Mouse (Mus musculus) limb, embryonic 11.5 days (tissue): Measurements from ENCODE around the gene Eva1b. TPM values are rescaled to one million over a fixed set of nuclear protein-coding genes. Genes with fewer than 3 reads are reported as not detected.
A peak's percentile ranks its signal among the peaks of the same experiment; 100 is the strongest.

Experiments
- ATAC-seq: fragments of 200-750 bp; cut with Nextera tagmentation; 2 replicates; pipeline ENCODE4 v1.8.0; 2017; ENCODE audit warnings: low read depth; ENCODE audit not compliant: insufficient number of reproducible peaks, low FRiP score, low TSS enrichment
- DNase-seq: peaks from one replicate; pipeline ENCODE4 v3.0.0-alpha.2; 2015; ENCODE audit warnings: low spot score
- H3K27ac ChIP-seq: fragments of 300-500 bp; sonication (generic); replicated peaks from 2 replicates; pipeline ENCODE4 v1.5.1; 2014; ENCODE audit warnings: low read depth, mild to moderate bottlenecking, low read length
- H3K27me3 ChIP-seq: fragments of 300-500 bp; sonication (generic); 2 replicates; pipeline ENCODE4 v1.6.1; 2014; ENCODE audit warnings: mild to moderate bottlenecking, low read length, mixed read lengths; ENCODE audit not compliant: control insufficient read depth, insufficient read depth
- H3K36me3 ChIP-seq: fragments of 300-500 bp; sonication (generic); 2 replicates; pipeline ENCODE4 v1.6.1; 2014; ENCODE audit warnings: mild to moderate bottlenecking, low read length, moderate library complexity, mixed read lengths; ENCODE audit not compliant: control insufficient read depth, insufficient read depth
- H3K4me1 ChIP-seq: fragments of 300-500 bp; sonication (generic); 2 replicates; pipeline ENCODE4 v1.6.1; 2014; ENCODE audit warnings: low read length, mixed read lengths; ENCODE audit not compliant: control insufficient read depth, insufficient read depth
- H3K4me2 ChIP-seq: fragments of 300-500 bp; sonication (generic); 2 replicates; pipeline ENCODE4 v1.6.1; 2014; ENCODE audit warnings: low read depth, mild to moderate bottlenecking, moderate library complexity; ENCODE audit not compliant: severe bottlenecking
- H3K4me3 ChIP-seq: fragments of 300-500 bp; sonication (generic); 2 replicates; pipeline ENCODE4 v1.5.1; 2014; ENCODE audit warnings: low read depth, low read length
- H3K9ac ChIP-seq: fragments of 300-500 bp; sonication (generic); 2 replicates; pipeline ENCODE4 v1.6.1; 2014; ENCODE audit warnings: mild to moderate bottlenecking, low read length
- H3K9me3 ChIP-seq: fragments of 300-500 bp; sonication (generic); 2 replicates; pipeline ENCODE4 v1.6.1; 2016; ENCODE audit warnings: low read length; ENCODE audit not compliant: control insufficient read depth
- WGBS: fragments of 180-500 bp; shearing (Covaris S2); extraction: QIAGEN DNeasy Blood & Tissue Kit; methylation state at CpG from one replicate; pipeline ENCODE4 v1.1.7; 2014; 5-methylcytosine and 5-hydroxymethylcytosine counted together
- polyA plus RNA-seq: library from polyadenylated mRNA; unstranded; fragments of >200 nt; fragmentation: Nextera tagmentation; extraction: Ambion mirVana; gene quantifications from 2 replicates; pipeline ENCODE4 v1.2.1, GENCODE M21; 2014

Gene Eva1b
- polyA plus RNA-seq, 1 experiment from 2014 or later, result 70.3 TPM

DNA sequence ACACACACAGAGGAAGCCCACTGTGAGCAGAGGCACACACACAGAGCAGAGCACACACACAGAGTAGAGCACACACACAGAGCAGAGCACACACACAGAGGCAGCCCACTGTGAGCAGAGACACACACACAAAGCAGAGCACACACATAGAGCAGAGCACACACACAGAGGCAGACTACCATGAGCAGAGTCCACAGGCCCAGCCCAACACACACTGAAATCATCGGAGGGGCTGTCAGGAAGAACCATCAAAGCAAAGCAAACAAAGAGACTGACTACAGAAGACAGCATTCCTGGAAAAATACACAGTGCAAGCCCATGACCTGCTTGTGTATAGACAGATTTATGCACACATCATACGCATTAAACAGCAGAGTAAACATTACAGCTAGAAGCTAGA lies 8.3 kb downstream of the Eva1b start:
- DNase-seq, result no peak
- peaks cover 22% of the 10 kb centered on the region for H3K4me1 ChIP-seq
- H3K36me3 ChIP-seq, result no peaks in the 10 kb centered on the region
- H3K27me3 ChIP-seq, result no peaks in the 10 kb centered on the region
- peak overlapping the region; percentile 48 for H3K27ac ChIP-seq
- ATAC-seq, result no peak
- peak overlapping the region; percentile 32; the same call in 1 of the 2 replicates for H3K9ac ChIP-seq
- H3K4me2 ChIP-seq, result no peak overlapping the region
- WGBS, result 77% methylated on average over 2 of the region's 2 CpGs
- no peak overlapping the region for H3K4me3 ChIP-seq
- no peaks in the 10 kb centered on the region for H3K9me3 ChIP-seq

DNA sequence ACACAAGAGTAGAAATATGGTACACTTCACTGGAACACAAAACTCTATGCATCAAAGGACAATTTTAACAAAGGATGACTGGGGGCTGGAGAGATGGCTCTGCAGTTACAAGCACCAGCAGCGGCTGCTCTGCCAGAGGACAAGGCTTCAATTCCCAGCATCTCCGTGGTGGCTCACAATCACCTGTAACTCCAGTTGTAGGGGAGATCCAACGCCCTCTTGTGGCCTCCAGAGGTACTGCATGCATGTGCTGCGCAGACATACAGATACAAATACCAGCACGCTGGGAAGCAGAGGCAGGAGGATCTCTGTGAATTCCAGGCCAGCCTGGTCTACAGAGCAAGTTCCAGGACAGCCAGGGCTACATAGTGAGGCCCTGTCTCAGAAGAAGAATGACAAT lies 9.1 kb downstream of the Eva1b start:
- no peaks in the 10 kb centered on the region for H3K27me3 ChIP-seq
- H3K9me3 ChIP-seq, result no peaks in the 10 kb centered on the region
- no peak for ATAC-seq
- no peak overlapping the region for H3K4me3 ChIP-seq
- peaks cover 15% of the 10 kb centered on the region for H3K4me1 ChIP-seq
- H3K4me2 ChIP-seq, result no peak overlapping the region
- peak; percentile 53 for DNase-seq
- no peak overlapping the region for H3K9ac ChIP-seq
- no peaks in the 10 kb centered on the region for H3K36me3 ChIP-seq
- 55% methylated on average over 5 of the region's 5 CpGs for WGBS
- no peak overlapping the region for H3K27ac ChIP-seq

DNA sequence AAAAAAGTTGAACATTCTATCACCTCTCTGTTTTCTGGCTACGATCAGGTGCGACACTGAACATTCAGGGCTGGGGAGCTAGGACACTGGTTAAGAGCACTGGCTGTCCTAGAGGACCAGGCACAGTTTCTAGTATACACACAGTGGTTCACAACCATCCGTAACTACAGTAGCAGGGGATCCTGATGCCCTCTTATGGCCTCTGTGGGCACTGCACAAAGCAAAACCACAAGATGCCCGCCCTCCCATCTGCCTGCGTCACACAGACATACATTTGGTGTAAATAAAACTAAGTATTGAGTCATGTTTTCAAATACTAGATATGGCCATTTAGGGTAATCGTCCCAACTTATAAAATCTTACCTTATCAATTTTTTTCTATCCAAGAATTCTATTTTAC lies 10.0 kb downstream of the Eva1b start:
- no peak for DNase-seq
- Histone ChIP-seq H3K9ac (no peak overlapping the region), H3K27me3 (no peaks in the 10 kb centered on the region), H3K4me3 (no peak overlapping the region), H3K4me1 (peaks cover 11% of the 10 kb centered on the region), H3K36me3 (no peaks in the 10 kb centered on the region), H3K9me3 (no peaks in the 10 kb centered on the region), H3K4me2 (no peak overlapping the region), H3K27ac (no peak overlapping the region)
- ATAC-seq, result no peak
- 90% methylated on average over 6 of the region's 6 CpGs for WGBS

DNA sequence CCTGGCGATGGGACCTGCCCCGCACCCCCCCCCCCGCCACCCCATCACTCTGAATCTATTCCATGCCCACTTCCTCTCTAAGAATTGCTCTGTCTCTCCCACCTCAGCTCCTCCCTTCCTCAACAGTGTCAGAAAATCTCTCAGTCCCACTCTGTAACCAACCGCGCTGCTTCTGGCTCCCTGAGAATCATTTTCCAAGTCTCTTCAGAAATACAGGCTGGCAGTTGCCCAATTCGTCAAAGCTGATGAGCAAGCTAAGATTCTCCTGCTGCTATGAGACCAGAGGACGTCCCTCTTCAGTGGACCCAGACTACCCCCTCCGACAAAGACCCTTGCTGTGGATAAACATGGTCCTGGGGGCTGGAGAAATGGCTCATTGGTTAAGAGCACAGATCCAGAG lies 11.9 kb downstream of the Eva1b start:
- Histone ChIP-seq H3K9ac (no peak overlapping the region), H3K27ac (no peak overlapping the region), H3K4me1 (peaks cover 15% of the 10 kb centered on the region), H3K9me3 (no peaks in the 10 kb centered on the region), H3K4me3 (no peak overlapping the region), H3K4me2 (no peak overlapping the region), H3K36me3 (no peaks in the 10 kb centered on the region), H3K27me3 (no peaks in the 10 kb centered on the region)
- WGBS, result 81% methylated on average over 8 of the region's 8 CpGs
- ATAC-seq (no peak), DNase-seq (no peak)

DNA sequence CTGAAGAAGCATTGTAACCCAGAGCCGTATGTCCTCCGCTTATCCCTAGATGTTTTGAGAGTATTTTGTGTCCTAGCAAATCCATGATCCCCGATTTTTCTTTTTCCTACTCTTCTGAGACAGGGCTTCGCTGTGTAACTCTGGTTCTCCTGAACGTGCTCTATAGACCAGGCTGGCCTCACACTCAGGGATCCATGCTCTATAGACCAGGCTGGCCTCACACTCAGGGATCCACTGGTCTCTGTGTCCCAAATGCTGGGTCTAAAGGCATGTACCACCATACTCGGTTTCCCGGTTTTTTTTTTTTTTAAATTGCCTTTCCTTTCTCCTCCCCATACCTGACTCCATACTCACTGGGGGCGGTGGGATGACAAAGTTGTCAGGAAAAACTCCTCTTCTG lies 13.4 kb downstream of the Eva1b start:
- peaks cover 6% of the 10 kb centered on the region; the same call in 1 of the 2 replicates for H3K36me3 ChIP-seq
- H3K9ac ChIP-seq, result no peak overlapping the region
- no peaks in the 10 kb centered on the region for H3K27me3 ChIP-seq
- peaks cover 9% of the 10 kb centered on the region for H3K4me1 ChIP-seq
- H3K27ac ChIP-seq, result no peak overlapping the region
- DNase-seq, result no peak
- WGBS, result 90% methylated on average over 8 of the region's 8 CpGs
- ATAC-seq, result no peak
- H3K4me2 ChIP-seq, result no peak overlapping the region
- H3K9me3 ChIP-seq, result no peaks in the 10 kb centered on the region
- H3K4me3 ChIP-seq, result no peak overlapping the region

DNA sequence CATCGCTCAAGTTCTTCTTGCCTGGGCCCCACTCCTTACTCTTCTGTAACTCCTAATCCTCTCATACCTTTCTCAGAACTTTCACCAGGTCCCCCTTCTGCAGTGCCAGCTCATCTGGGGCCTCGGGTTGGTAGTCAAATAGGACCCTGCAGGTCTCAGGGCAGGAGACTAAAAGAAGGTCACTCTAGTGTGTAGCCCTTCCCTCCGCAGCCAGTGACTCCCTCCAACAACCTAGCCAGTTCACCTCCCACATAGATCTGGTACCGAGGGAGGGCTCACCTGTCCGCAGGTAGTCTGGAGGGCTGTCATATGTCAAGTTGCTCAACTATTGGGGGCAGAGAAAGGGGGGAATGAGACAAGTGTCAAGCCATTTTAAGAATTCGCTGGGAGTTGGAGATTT lies 13.9 kb downstream of the Eva1b start:
- Histone ChIP-seq H3K9ac (no peak overlapping the region), H3K27me3 (no peaks in the 10 kb centered on the region), H3K36me3 (peaks cover 10% of the 10 kb centered on the region; the same call in 1 of the 2 replicates), H3K4me3 (no peak overlapping the region), H3K4me2 (peak overlapping the region; percentile 99; the same call in 1 of the 2 replicates), H3K9me3 (no peaks in the 10 kb centered on the region), H3K27ac (no peak overlapping the region), H3K4me1 (peaks cover 9% of the 10 kb centered on the region)
- WGBS, result 83% methylated on average over 6 of the region's 6 CpGs
- DNase-seq (no peak), ATAC-seq (no peak)

DNA sequence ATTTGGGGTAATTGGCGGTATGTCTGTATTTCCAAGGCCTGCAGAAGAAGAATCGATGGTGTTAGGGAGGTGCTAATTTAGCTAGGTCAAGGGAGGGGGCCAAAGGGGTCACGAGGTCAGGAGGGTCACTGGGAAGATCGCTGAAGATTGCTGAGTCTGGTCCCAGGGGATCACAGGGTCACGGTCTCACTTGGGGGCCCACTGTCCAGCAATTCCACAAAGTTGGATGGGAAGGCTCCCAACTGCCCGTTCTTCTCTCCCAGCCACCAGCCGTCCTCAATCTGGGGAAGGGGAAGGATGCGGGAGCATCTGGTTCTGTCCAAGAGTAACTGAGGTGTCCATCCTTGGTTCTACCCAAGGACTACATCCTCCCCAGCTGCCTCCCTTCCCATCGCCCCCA lies 14.4 kb downstream of the Eva1b start:
- Histone ChIP-seq H3K36me3 (peaks cover 14% of the 10 kb centered on the region; the same call in 1 of the 2 replicates), H3K27ac (no peak overlapping the region), H3K4me3 (peak overlapping the region; percentile 54; the same call in 1 of the 2 replicates), H3K9me3 (no peaks in the 10 kb centered on the region), H3K9ac (peak overlapping the region; percentile 74), H3K4me1 (peaks cover 9% of the 10 kb centered on the region), H3K4me2 (peak overlapping the region; percentile 99), H3K27me3 (no peaks in the 10 kb centered on the region)
- WGBS, result 64% methylated on average over 9 of the region's 9 CpGs
- DNase-seq, result no peak
- ATAC-seq, result no peak

DNA sequence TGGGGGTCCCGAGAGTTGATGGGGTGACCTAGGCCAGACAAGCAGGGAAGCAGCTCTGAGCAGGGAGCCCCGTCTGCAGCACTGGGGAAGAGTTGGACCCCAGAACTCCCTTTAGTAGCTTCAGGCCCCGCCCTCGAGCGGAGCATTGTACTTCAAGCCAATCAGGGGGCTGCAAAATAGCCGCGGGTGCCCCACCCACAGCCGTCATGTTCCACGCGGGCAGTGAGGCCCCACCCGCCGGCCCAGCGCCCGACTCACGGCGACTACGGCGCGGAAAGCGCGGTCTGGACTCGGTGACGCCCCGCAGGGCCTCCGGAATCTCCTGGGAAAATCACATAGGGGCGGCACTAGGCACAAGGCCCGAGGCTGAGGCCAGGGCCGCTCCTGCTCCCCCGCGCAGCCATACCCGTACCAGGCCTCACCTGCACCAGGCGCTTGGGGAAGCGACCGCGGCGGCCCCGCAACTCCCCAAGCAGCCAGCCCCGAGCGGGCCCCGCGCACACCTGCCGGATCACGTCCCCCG lies 15.1 kb downstream of the Eva1b start:
- no peaks in the 10 kb centered on the region for H3K9me3 ChIP-seq
- WGBS, result under 1% methylated on average over 43 of the region's 44 CpGs
- ATAC-seq (peak; percentile 93), DNase-seq (peak; percentile 88)
- H3K4me3 ChIP-seq, result peak overlapping the region; percentile 54
- peak overlapping the region; percentile 56 for H3K27ac ChIP-seq
- peaks cover 16% of the 10 kb centered on the region; the same call in 1 of the 2 replicates for H3K36me3 ChIP-seq
- H3K27me3 ChIP-seq, result no peaks in the 10 kb centered on the region
- H3K4me2 ChIP-seq, result peak overlapping the region; percentile 99
- peak overlapping the region; percentile 74 for H3K9ac ChIP-seq
- peaks cover 9% of the 10 kb centered on the region for H3K4me1 ChIP-seq
